Mouse (Mus musculus): ENCODE measurements around the gene Clip4. TPM values are rescaled to one million over a fixed set of nuclear protein-coding genes. Genes with fewer than 3 reads are reported as not detected.
"Not testable (repeated sequence)": the region's sequence is repeated elsewhere in the genome, so short reads cannot be mapped to it uniquely, and the experiment has no call there.

Clip4 gene
- polyA plus RNA-seq (2015; fragmentation: Nextera tagmentation; extraction: Ambion mirVana) = 6.3 and 7.2 TPM in 2 replicates

DNA sequence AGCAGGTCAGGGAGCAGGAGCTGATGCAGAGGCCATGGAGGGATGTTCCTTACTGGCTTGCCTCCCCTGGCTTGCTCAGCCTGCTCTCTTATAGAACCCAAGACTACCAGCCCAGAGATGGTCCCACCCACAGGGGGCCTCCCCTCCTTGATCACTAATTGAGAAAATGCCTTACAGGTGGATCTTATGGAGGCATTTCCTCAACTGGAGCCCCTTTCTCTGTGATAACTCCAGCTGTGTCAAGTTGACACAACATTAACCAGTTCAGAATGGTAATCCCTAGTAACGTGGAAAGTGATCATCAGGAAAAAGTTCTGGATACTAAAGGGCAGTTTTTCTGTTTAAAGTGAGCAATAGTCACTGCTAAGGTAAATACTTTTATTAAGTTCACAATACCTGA is at the start of gene Clip4:
Clip4 (plus strand) TSS at position 301 of the 400 bp plus-strand sequence.
- ATAC-seq (ENCODE audit: insufficient read depth, low FRiP score, low read depth); H3K9ac ChIP-seq: not testable (repeated sequence)

DNA sequence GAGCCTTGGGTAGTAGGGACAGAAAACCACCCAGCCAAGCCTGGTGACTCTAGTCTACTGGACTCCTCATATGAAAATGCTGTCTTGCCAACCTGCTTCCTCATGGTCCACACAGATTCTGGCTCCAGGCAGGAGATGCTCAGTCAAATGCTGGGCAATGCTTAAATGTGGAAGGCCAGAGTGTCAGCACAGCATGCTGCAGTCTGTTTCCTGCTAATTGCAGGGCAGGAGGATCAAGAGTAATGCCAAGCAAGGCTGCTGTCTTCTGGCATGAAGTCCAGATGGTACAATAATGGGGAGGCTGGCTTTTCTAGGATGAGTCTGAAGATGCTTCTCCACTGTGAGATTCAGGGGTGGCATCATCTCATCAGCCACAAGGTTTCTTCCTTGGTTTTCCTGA is 47.8 kb upstream of the Clip4 start:
- ATAC-seq (ENCODE audit: insufficient read depth, low FRiP score, low read depth) = no peak
- H3K36me3 ChIP-seq = no peaks in the 10 kb centered on the region
- H3K4me2 ChIP-seq = no peak overlapping the region
- H3K4me1 ChIP-seq = no peaks in the 10 kb centered on the region
- no peaks in the 10 kb centered on the region for H3K9me3 ChIP-seq
- H3K27ac ChIP-seq = no peak overlapping the region
- no peak overlapping the region for H3K9ac ChIP-seq
- no peaks in the 10 kb centered on the region for H3K27me3 ChIP-seq (replicated peaks)
- no peak overlapping the region for H3K4me3 ChIP-seq (replicated peaks)

More for the DNA sequence above, at the start of gene Clip4:
- H3K27ac ChIP-seq; H3K27me3 ChIP-seq (replicated peaks); H3K4me3 ChIP-seq (replicated peaks); H3K36me3 ChIP-seq; H3K4me1 ChIP-seq; H3K4me2 ChIP-seq; H3K9me3 ChIP-seq: not testable (repeated sequence)
- WGBS = 62% methylated on average over 1 of the region's 1 CpGs

DNA sequence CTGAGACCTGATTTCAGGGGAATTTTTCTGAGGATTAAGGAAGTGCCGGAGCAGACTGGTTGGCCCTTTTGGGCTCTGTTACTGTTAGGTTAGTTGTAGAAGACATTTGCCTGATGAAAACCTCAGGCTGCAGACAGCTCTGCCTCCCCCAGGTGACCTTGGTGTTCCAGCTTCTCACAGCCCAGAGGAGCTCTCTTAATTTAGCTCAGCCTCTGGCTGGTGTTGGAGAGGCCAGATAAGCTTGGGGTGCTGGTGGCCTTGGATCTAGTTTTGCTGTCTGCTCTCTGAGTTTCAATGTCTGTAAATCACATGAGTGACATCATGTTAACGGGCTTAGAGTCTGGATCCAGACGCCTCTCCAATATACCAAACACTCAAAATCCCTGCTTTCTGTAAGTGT is 47.3 kb upstream of the Clip4 start:
- no peak overlapping the region for H3K4me3 ChIP-seq (replicated peaks)
- H3K9me3 ChIP-seq = no peaks in the 10 kb centered on the region
- H3K9ac ChIP-seq = no peak overlapping the region
- H3K4me1 ChIP-seq = no peaks in the 10 kb centered on the region
- H3K27ac ChIP-seq = no peak overlapping the region
- H3K4me2 ChIP-seq = no peak overlapping the region
- WGBS = 56% methylated on average over 3 of the region's 3 CpGs
- H3K36me3 ChIP-seq = no peaks in the 10 kb centered on the region
- H3K27me3 ChIP-seq (replicated peaks) = no peaks in the 10 kb centered on the region
- ATAC-seq (ENCODE audit: insufficient read depth, low FRiP score, low read depth) = no peak

DNA sequence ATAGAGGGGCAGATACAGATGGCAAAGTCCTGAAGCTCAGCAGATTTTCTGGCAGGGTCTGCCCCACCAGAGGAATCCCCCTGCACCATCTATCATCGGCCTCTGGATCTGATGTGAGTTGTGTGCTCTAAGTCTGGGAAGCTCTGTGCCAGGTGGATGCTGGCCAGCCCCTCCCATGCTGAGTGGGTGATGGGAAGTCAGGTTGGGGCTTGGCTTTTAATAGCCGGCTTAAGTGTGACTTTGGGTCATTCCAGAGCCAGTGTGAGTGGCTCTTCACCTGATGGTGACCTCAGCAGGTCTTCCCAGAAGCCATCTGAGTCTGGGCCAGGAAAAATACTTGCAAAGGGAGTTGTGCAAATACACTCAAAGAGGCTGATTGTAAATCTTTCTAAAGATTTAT is 37.6 kb upstream of the Clip4 start:
- Histone ChIP-seq H3K27ac (no peak overlapping the region), H3K4me3 (replicated peaks) (no peak overlapping the region), H3K27me3 (replicated peaks) (no peaks in the 10 kb centered on the region), H3K9ac (no peak overlapping the region), H3K9me3 (no peaks in the 10 kb centered on the region), H3K4me2 (no peak overlapping the region), H3K4me1 (no peaks in the 10 kb centered on the region), H3K36me3 (no peaks in the 10 kb centered on the region)
- ATAC-seq (ENCODE audit: insufficient read depth, low FRiP score, low read depth) = no peak
- 41% methylated on average over 2 of the region's 2 CpGs for WGBS

DNA sequence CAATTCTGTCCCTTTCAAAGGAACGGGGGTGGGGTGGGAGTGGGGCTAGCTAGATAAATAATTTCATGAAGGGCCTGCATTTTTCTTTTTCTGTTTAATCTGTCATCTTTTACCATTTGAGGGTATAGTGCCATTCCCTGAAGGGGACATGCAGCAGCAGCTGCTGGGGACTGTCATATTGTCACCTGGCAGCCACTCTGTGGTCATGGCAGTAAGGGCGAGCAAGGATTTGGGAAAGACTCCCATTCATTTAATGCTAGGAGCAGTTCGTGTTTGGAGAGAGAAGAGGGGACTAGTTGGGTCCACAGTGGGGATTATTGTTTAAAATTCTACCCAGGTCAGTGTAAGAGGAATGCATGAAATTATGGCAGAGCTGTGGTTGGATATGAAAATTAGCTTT is 31.8 kb upstream of the Clip4 start:
- 50% methylated on average over 3 of the region's 3 CpGs for WGBS
- Histone ChIP-seq H3K27ac (no peak overlapping the region), H3K27me3 (replicated peaks) (no peaks in the 10 kb centered on the region), H3K9ac (no peak overlapping the region), H3K4me2 (no peak overlapping the region), H3K36me3 (no peaks in the 10 kb centered on the region), H3K9me3 (no peaks in the 10 kb centered on the region), H3K4me3 (replicated peaks) (no peak overlapping the region), H3K4me1 (no peaks in the 10 kb centered on the region)
- no peak for ATAC-seq (ENCODE audit: insufficient read depth, low FRiP score, low read depth)

DNA sequence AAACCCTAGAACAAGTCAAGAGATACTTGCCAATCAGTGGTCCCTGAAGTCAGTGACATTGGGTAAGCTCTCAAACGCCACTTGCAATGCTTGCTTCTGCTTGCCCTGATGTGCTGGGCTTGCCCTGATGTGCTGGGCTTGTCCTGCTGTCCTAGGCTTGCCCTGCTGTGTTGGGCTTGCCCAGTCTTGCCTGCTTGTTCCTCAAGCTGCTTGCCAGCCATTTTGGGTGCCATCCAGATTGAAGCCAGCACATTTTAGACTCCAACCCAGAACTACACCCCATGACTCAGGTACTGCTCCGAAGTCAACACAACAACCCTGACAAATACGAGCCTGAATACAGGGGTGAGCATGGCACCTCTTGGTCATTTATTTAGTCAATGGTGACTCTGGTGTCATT is 26.1 kb upstream of the Clip4 start:
- Histone ChIP-seq H3K27me3 (replicated peaks) (no peaks in the 10 kb centered on the region), H3K4me2 (no peak overlapping the region), H3K9ac (no peak overlapping the region), H3K27ac (no peak overlapping the region), H3K9me3 (no peaks in the 10 kb centered on the region), H3K4me3 (replicated peaks) (no peak overlapping the region), H3K36me3 (no peaks in the 10 kb centered on the region), H3K4me1 (0 out of 2 replicates have a peak, but pooled peaks cover 4% of the 10 kb centered on the region)
- WGBS = 66% methylated on average over 3 of the region's 3 CpGs
- no peak for ATAC-seq (ENCODE audit: insufficient read depth, low FRiP score, low read depth)

DNA sequence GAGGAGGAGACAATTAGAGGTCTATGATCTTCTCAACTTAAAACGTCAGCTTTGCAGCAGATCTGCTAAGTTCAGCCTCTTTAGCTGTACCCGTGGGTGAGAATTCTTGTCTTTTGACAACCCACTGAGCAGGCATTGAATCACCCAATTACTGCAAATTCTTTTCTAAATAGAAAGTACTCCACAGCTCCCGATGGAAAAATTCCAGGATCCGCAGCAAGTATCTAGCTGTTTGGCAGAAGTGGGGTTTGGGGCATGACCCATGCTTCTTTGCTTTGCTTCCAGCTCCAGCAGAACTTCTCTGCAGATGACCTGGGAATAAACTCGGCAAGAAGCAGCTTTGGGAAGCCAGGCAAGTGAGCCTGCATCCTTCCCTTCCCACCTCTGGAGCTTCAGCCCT is 25.3 kb upstream of the Clip4 start:
- no peak overlapping the region for H3K4me2 ChIP-seq
- H3K9ac ChIP-seq = no peak overlapping the region
- H3K27me3 ChIP-seq (replicated peaks) = no peaks in the 10 kb centered on the region
- no peaks in the 10 kb centered on the region for H3K36me3 ChIP-seq
- H3K4me3 ChIP-seq (replicated peaks) = no peak overlapping the region
- H3K9me3 ChIP-seq = no peaks in the 10 kb centered on the region
- 0 out of 2 replicates have a peak, but pooled peaks cover 4% of the 10 kb centered on the region for H3K4me1 ChIP-seq
- no peak overlapping the region for H3K27ac ChIP-seq
- no peak for ATAC-seq (ENCODE audit: insufficient read depth, low FRiP score, low read depth)
- WGBS = 32% methylated on average over 5 of the region's 5 CpGs

DNA sequence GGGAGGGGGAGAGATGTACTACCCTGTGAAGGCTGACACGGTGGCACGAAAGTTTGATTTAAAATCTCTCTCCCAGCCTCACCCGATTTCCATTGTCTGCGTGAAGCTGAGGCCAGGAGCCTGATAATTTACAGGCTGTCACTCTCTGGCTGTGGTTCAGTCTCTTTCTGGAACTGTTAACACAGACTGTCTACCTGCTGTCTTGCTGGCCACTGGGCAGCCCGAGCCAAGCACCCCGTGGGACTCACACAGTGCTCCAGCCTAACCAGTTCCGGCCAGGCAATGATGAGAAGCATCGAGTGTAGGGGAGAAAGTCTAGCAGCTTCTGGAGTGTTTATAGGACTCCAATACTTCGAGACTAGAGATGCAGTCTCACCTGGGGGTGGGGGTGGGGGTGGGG is 22.2 kb upstream of the Clip4 start:
- no peak overlapping the region for H3K4me3 ChIP-seq (replicated peaks)
- 70% methylated on average over 9 of the region's 9 CpGs for WGBS
- no peaks in the 10 kb centered on the region for H3K36me3 ChIP-seq
- no peak overlapping the region for H3K4me2 ChIP-seq
- H3K9me3 ChIP-seq = no peaks in the 10 kb centered on the region
- H3K27ac ChIP-seq = no peak overlapping the region
- no peak for ATAC-seq (ENCODE audit: insufficient read depth, low FRiP score, low read depth)
- H3K27me3 ChIP-seq (replicated peaks) = no peaks in the 10 kb centered on the region
- 0 out of 2 replicates have a peak, but pooled peaks cover 4% of the 10 kb centered on the region for H3K4me1 ChIP-seq
- no peak overlapping the region for H3K9ac ChIP-seq

DNA sequence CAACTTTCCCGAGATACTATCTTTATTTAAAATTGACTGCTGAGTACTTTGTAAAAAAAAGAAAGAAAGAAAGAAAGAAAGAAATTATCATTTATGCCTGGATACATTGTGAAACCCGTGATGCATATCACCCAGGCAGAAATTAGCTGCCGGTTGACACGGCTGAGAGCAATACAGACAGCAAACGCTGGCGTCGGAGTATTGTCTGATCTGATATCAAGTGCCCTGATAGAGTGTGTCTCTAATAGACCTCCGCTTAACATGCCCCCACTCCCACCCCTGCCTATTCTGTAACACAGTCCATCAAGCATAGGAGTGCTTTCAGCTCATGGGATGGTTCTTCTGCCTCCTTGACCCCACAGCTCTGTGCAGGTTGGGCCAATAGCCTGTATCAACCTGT is 20.7 kb upstream of the Clip4 start:
- no peak overlapping the region for H3K9ac ChIP-seq
- H3K4me3 ChIP-seq (replicated peaks) = no peak overlapping the region
- no peak for ATAC-seq (ENCODE audit: insufficient read depth, low FRiP score, low read depth)
- no peaks in the 10 kb centered on the region for H3K27me3 ChIP-seq (replicated peaks)
- H3K36me3 ChIP-seq = no peaks in the 10 kb centered on the region
- no peaks in the 10 kb centered on the region for H3K9me3 ChIP-seq
- 0 out of 2 replicates have a peak, but pooled peaks cover 4% of the 10 kb centered on the region for H3K4me1 ChIP-seq
- 78% methylated on average over 8 of the region's 8 CpGs for WGBS
- no peak overlapping the region for H3K4me2 ChIP-seq
- H3K27ac ChIP-seq = no peak overlapping the region

DNA sequence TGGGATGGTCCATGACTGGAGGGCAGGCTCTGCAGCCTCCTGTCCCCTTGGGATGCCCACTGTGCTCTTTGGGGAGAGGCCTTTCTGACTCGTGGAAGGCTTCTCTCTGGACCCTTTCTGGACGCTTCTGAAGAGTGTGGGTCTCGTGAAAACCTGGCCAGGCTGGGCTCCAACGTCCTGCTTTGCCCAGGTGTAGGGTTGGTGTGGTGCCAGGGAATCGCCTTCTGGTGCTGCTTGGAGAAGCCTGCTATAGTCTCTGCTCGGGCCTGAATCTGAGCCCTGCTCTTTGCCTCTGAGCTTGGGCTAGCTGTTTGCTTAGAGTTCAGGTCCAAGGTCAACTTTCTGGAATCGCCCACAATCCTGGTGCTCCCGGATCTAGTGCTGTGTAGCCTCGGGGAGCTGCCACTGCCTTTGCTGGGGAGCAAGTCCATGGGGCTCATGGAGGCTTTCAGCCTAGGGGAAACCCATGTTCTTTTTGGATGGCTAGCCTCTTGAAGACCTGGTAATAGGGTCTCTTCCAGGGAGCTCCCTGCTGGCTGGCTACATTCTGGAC is 18.6 kb upstream of the Clip4 start:
- Histone ChIP-seq H3K27ac (no peak overlapping the region), H3K4me2 (no peak overlapping the region), H3K4me1 (no peaks in the 10 kb centered on the region), H3K36me3 (no peaks in the 10 kb centered on the region), H3K27me3 (replicated peaks) (no peaks in the 10 kb centered on the region), H3K9ac (no peak overlapping the region), H3K4me3 (replicated peaks) (no peak overlapping the region), H3K9me3 (no peaks in the 10 kb centered on the region)
- ATAC-seq (ENCODE audit: insufficient read depth, low FRiP score, low read depth) = no peak; the same call in 1 of the 2 replicates
- 74% methylated on average over 9 of the region's 9 CpGs for WGBS

DNA sequence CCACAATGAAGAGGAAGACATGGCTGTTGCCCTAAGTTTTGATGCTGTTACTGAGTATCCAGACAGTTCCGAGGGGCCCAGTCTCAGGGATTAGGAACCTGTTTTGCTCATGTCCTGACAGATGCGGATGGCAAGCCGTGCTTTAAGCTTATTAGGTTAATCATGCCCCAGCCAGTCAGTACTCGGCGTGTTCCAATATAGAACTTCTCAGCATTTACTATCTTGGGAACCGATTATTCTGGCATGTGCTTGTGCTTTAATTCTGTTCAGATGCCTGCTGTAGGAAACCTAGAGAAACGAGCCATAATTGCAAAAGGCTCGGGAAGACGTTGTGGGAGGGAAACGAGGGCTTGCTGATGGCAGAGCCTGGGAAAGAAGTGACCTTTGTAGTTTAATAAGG is 15.4 kb upstream of the Clip4 start, which contains the start of gene Pcare:
Pcare (minus strand) TSS at position 64 of the 400 bp plus-strand sequence.
- 74% methylated on average over 10 of the region's 10 CpGs for WGBS
- Histone ChIP-seq H3K9ac (no peak within 1 kb of the TSS), H3K27me3 (replicated peaks) (no peaks in the 10 kb centered on the region), H3K27ac (no peak within 1 kb of the TSS), H3K36me3 (no peaks in the 10 kb centered on the region), H3K4me1 (no peaks in the 10 kb centered on the region), H3K4me2 (no peak within 1 kb of the TSS), H3K9me3 (no peaks in the 10 kb centered on the region), H3K4me3 (replicated peaks) (no peak within 1 kb of the TSS)
- ATAC-seq (ENCODE audit: insufficient read depth, low FRiP score, low read depth) = no peak

DNA sequence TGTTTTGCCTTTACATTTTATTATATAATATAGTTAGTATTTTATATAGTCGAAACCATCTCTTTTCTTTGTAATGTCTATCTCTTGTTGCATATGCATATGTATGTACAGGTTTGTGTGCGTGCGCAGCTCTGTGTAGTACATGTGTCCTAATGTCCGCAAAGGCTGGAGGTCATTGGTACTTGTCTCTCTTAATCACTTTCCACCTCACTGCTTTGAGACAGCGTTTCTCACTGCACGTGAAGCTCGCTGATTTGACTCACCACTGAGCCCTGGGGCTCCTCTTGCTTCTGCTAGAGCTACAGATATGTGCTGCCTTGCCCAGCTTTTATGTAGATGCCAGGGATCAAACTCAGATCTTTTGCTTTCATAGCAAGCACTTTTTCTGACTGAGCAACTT is 7.7 kb upstream of the Clip4 start:
- Histone ChIP-seq H3K9me3 (no peaks in the 10 kb centered on the region), H3K4me3 (replicated peaks) (no peak overlapping the region), H3K4me2 (no peak overlapping the region), H3K9ac (no peak overlapping the region), H3K4me1 (no peaks in the 10 kb centered on the region), H3K27me3 (replicated peaks) (no peaks in the 10 kb centered on the region), H3K27ac (no peak overlapping the region), H3K36me3 (no peaks in the 10 kb centered on the region)
- no peak for ATAC-seq (ENCODE audit: insufficient read depth, low FRiP score, low read depth)
- WGBS = 84% methylated on average over 7 of the region's 7 CpGs

DNA sequence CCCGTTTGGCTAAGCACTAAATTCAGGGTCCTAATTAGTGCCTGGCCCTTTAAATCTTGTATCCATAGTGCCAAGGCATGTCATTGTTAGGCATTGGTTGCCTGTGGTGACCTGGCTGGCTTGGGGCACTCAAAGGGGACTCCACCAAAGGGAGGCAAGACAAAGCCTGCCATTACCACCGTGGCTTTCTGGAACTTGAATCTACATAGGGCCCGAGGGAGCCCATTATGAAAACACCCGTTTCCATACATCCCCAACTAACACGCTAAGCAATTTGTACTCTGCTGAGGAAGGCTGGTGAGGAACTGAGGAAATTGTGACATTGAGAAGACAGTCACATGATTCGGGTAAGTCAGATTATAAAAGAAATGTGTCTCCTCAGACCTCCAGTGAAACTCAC is 1.3 kb downstream of the Clip4 start:
- Histone ChIP-seq H3K36me3 (no peaks in the 10 kb centered on the region), H3K9me3 (no peaks in the 10 kb centered on the region), H3K9ac (no peak overlapping the region), H3K4me2 (no peak overlapping the region), H3K27ac (no peak overlapping the region), H3K27me3 (replicated peaks) (no peaks in the 10 kb centered on the region), H3K4me3 (replicated peaks) (no peak overlapping the region), H3K4me1 (no peaks in the 10 kb centered on the region)
- ATAC-seq (ENCODE audit: insufficient read depth, low FRiP score, low read depth) = no peak
- WGBS = 49% methylated on average over 6 of the region's 6 CpGs

All from stomach, embryonic 15.5 days (tissue).